Mouse (Mus musculus): ENCODE results near the gene Cdk6.

- TF ChIP-seq USF1 (IDR thresholded peaks at IDR 0.05; ENCODE audit: low read depth) (no peak), CTCF (IDR thresholded peaks at IDR 0.05; ENCODE audit: control insufficient read depth, insufficient read depth, insufficient read length) (no peak), CEBPB (IDR thresholded peaks at IDR 0.05; ENCODE audit: low read depth) (no peak), MYOD1 (IDR thresholded peaks at IDR 0.05; ENCODE audit: control insufficient read depth, insufficient read length, low read depth) (no peak)
Observed at GRCm38 (mm10) chr5:3554198-3554597, 212.9 kb downstream of the Cdk6 start.
